Mouse (Mus musculus) thymus, adult 2 months (tissue): ENCODE measurements around the gene Tarm1.

Source experiments
- CTCF ChIP-seq: fragments of 200-500 bp; IDR thresholded peaks from 2 replicates; pipeline ENCODE4 v1.5.1; 2012; ENCODE audit warnings: mild to moderate bottlenecking, control low read depth, low read length, moderate library complexity, borderline replicate concordance; ENCODE audit not compliant: control insufficient read depth, poor library complexity, insufficient read depth; ENCODE audit errors: extremely low read depth
- POLR2A ChIP-seq: fragments of 200-500 bp; IDR thresholded peaks from 2 replicates; pipeline ENCODE4 v1.6.1; 2012; ENCODE audit warnings: mild to moderate bottlenecking, low read length, control low read depth, moderate library complexity; ENCODE audit not compliant: control insufficient read depth, poor library complexity, insufficient read depth; ENCODE audit errors: extremely low read depth

DNA sequence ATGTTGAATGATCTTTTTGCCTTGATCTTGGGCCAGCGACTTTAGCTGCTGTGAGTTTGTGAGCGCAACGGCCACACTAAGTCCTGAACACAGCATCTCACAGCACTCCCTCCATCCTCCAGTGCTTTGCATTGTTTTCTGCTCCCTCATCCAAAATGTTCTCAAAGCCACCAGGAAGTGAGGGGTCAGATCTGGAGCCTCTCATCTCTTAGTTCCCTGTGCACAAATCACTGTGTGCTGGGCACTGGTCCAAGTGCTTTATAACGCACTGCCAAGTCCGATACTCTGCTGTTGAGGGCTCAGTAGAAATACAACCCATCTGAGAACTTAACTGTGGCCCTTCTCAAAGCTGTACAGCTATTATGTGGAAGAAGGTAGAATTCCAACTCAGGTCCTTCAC is 64.5 kb downstream of the Tarm1 start:
- TF ChIP-seq POLR2A (no peak), CTCF (no peak)
